Mouse (Mus musculus): ENCODE results near the gene Pm20d1.

GRCm38 (mm10) chr1:131827207-131827786 is 30.1 kb downstream of the Pm20d1 start, which contains the start of gene Slc41a1:
- no peak for TF ChIP-seq CTCF (IDR thresholded peaks at IDR 0.05; ENCODE audit: extremely low read depth, insufficient read depth, low read length)
- TF ChIP-seq POLR2A (IDR thresholded peaks at IDR 0.05; ENCODE audit: extremely low read depth, insufficient read depth, low read length): no peak

Measured in cortical plate, adult 2 months (tissue).